Mouse (Mus musculus) thymus, postnatal 0 days (tissue): ENCODE results near the gene Grhl1. TPM values are rescaled to one million over a fixed set of nuclear protein-coding genes. Genes with fewer than 3 reads are reported as not detected.
"Not testable (repeated sequence)": the region's sequence is repeated elsewhere in the genome, so short reads cannot be mapped to it uniquely, and the experiment has no call there.

ENCODE experiments used
- DNase-seq: peaks from one replicate; pipeline ENCODE4 v3.0.0-alpha.2; 2015; ENCODE audit warnings: low spot score
- polyA plus RNA-seq: library from polyadenylated mRNA; unstranded; fragments of >200 nt; fragmentation: Nextera tagmentation; extraction: Ambion mirVana; gene quantifications from 2 replicates; pipeline ENCODE4 v1.2.1, GENCODE M21; 2015

Gene Grhl1
- polyA plus RNA-seq = 1.5 TPM in 2 replicates

- peak; percentile 92 for DNase-seq
Observed at GRCm38 (mm10) chr12:24571523-24572392, at the start of gene Grhl1. Gene Grhl1, plus strand, starts transcription at chr12:24572283.

DNA sequence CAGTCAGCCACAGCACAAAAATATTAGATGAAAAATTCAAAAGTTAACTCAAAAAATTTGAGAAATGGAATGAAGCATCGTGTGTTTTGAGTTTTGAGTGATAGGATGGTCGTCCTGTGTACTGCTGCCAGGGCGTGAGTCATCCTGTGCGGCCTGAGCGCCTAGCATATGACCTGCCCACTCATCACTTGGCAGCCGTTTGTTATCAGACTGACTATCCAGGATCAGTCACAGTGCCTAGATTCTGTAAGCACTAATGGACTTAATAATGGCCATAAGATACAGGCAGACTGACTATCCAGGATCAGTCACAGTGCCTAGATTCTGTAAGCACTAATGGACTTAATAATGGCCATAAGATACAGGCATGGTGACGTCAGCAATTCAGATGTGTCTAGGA, 47.0 kb upstream of the Grhl1 start:
- not testable (repeated sequence) for DNase-seq

DNA sequence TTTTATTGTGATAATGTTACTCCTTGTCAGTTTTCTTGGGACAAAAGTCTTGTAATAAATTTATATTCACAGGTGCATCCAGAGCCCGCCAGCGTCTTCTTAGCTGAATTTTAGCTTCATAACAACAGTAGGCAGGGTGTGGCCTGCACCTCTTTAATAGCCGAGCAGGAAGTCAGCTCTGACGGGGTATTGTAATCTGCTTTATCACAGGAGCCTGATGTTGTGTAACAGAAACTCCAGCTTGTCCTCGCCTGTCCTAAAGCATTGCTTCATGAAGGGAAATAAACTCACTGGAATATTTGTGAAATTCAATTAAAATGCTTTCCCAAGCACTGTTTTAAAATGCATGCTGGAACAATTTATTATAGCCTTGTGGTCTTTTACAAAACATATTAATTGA, 35.7 kb upstream of the Grhl1 start:
- no peak for DNase-seq

DNA sequence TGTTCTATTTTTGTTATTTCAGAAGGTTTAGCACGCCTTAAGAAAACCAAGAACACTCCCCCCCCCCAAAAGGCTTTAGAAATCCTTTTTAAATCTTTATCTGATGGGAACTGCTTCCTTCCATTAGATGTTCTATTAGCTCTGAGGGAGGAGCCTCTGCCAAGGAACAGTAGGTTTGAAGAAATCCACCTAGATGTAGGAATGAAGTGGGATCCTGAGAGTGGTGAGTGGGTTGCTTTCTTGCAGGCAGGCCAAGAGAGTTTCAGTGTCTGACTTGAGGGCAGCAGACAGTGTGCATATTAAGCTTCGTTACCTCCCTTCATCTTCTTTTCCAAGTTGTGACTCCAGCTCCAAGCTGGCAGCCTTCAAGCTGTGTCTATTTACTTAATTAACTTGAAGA, 34.9 kb upstream of the Grhl1 start:
- no peak for DNase-seq

- no peak for DNase-seq
Observed at GRCm38 (mm10) chr12:24537965-24538364, 34.1 kb upstream of the Grhl1 start.

GRCm38 (mm10) chr12:24541426-24542154, 30.5 kb upstream of the Grhl1 start:
- DNase-seq = no peak

- no peak for DNase-seq
Observed at GRCm38 (mm10) chr12:24547686-24548085, 24.4 kb upstream of the Grhl1 start.

GRCm38 (mm10) chr12:24548885-24549284, 23.2 kb upstream of the Grhl1 start:
- no peak for DNase-seq

DNA sequence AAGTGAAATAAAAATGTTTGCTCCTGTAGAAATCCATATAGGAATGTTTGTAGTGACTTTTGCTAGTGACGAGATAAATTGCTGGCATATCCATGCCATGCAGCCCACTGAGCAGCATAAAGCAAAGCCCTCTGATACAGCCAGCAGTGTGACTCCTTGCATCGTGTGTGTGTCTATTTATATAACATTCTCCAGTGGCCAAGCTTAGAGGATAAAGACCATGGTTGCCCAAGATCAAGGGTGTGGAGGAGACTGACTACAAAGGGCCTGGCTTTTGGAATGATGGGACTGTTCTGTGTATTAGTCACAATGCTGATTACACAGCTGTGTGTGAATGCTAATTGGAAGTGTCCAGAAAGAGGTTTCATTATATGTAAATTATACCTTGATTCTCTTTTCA, 19.6 kb upstream of the Grhl1 start:
- DNase-seq = no peak

DNA sequence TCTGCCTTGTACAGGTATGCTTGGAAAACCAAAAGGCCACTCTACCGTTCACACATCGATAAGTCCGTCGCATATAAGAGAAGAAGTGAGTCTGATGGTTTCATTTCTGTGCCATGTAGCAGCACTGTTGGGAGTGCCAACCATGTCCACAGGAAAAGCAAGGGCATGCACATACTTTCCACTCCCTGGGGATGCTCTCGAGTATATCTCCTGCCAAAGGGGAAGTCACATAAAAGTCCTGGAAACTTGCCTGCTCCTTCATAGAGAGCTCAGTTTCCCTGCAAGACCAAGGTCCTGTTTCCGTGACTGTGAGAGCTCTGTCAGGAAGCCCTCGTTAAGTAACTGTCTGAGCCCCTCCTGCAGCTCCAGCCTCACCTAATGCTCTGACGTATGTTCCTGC, 16.1 kb upstream of the Grhl1 start:
- no peak for DNase-seq

GRCm38 (mm10) chr12:24563395-24563960, 8.6 kb upstream of the Grhl1 start:
- no peak for DNase-seq

DNA sequence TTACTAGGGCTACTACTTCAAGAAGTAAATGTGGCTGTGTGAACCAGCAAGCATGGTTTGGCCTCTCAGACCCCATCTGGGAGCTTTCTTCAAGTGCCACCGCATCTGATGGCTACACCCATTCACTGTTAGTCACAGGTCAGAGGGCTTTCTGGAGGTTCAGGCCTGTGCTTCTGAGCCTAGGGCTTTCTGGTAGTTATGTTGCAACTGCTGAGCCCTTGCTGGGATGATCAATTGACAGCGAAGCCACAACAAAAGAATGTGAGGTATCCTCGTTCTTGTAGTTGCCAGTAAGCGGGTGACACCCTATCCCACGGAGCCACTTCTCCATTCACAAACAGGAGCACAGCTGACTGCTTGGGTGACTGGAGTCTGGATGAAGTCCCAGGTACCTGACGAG, 6.8 kb upstream of the Grhl1 start:
- DNase-seq = no peak

DNA sequence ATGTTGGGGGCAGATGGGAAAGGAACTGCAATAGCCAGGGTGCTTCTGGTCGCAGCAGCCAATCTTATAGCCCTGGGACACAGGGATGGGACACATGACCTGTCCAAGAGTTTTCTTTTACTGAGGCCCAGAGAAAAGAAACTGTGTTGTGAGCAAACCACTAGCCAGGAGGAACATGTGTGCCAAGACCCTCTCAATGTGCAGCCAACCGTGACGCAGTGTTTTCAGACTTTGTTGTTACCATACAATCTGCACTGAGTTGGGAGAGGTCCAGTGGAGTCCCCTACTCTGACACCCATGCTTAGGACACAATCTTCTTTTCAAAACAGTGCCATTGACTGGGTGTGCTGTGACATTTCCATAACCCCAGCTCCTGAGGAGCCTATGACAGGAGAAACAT, 4.5 kb upstream of the Grhl1 start:
- DNase-seq = no peak

DNA sequence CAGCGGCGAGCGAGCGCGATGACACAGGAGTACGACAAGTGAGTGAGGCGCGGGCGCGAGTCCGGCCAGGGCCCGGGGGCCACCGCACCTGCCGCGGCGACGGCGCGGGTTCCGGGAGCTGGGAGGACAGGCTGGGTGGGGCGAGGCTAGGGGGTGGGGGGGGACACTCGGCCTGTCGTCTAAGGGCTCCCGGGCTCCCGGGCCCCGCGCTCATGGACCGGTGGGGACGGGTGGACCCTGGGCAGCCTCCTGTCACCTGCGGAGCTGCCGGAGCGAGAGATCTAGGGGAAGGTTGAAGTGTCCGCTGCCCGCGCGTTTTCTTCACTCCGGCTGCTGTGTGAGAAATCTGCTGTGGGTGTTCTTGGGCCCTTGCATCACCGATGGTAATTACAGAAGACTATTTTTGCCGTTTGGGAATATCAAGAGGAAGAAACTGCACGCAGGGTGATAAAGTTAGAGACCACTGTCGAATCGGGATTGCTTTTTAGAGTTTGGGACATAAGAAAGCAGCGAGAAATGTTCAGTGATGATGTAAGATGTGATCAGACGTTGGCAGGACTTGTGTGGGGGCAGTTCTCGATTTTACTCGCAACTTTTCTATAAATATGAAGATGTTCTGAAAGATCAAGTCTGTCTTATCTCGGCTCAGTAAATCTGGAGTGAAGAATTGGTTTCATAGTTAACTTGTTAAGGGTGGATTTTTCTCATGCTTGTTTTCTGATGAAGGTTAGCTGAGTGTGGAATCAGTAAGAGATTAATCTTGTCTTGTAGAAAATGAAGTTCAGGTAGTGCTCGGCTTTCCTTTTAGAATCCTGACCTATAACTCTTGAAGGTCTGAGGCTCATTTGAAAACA, 565 bp downstream of the Grhl1 start:
- DNase-seq = no peak

DNA sequence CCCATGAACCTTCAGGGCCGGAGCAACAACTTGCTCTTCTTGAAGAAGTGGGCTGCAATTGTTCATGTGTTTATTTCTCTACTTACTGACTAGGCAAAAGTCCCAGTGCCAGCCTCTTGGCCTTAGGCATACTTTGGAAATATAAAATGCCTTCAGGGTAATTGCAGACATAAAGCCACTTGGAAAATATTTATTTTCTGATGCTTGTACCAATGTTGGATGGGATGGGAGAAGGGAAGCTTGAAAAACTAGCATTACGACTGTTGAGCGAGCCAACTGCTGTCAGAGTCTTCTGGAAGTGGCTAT, 1.1 kb downstream of the Grhl1 start:
- DNase-seq = no peak

DNA sequence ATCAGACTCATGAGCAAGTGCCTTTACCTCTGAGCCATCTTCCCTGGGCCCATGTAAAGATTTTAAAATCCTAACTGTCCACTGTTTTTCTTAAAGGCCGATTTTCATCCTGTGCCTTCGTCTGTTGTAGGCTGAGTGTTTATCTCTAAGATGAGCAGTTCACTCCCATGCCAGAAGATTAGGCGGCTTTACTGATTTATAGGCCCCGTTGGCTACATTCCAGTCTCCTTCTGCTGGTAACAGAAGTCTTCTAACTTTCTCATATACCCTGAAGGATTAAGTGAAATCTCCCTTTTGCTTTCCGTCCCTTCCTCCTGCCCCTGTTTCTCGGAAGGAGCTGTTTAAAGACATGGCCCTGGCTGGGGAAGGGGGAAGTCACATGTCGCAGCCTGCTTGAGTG, 2.8 kb downstream of the Grhl1 start:
- no peak for DNase-seq

GRCm38 (mm10) chr12:24580452-24580851, 8.4 kb downstream of the Grhl1 start:
- DNase-seq = no peak

DNA sequence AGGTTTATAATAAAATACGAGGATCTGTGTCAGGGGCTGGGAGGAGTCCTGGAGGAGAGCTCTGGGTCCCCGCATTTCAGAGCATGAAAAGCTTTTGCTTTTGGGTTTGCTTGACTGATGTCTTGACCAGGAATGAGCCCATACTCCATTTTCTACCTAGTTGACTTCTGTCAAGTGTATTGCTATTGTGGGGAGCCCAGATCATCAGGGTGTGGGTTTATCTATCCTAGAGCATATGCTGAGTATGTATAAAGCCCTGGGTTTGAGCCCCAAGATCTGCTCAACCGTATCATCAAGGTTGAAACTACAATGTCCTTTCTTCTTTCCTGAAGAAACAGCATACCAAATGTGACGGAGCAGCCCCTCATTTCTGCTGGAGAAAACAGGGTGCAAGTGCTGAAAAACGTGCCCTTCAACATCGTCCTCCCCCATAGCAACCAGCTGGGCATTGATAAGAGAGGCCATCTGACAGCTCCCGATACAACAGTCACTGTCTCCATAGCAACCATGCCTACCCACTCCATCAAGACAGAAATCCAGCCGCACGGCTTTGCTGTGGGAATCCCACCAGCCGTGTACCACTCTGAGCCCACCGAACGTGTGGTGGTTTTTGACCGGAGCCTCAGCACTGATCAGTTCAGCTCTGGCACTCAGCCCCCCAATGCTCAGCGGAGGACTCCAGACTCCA, 9.1 kb downstream of the Grhl1 start:
- DNase-seq = no peak

DNA sequence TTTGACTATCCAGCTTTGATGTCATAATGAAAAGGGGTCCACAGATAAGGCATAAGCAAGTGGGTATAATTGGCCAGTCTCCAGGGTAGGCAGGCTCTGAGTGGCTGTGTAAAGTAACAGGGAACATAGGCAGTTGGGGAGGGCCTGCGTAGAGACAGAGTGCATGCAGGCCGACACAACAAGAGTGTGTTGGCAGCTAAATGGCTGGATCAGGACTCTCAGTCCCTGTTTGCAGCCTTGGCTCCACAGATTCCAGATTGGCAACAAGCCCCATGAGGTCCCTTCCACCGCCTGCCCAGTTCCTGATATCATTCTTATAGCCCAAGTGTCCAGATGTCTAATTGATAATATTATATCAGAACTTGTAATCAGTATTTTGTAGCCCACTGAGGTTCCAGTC, 11.6 kb downstream of the Grhl1 start:
- no peak for DNase-seq

- no peak for DNase-seq
Observed at GRCm38 (mm10) chr12:24584835-24585234, 12.8 kb downstream of the Grhl1 start.

GRCm38 (mm10) chr12:24586193-24586592, 14.1 kb downstream of the Grhl1 start:
- DNase-seq = no peak
